Mouse (Mus musculus) spleen, adult 2 months (tissue): ENCODE measurements around the gene Meis2. TPM values are rescaled to one million over a fixed set of nuclear protein-coding genes. Genes with fewer than 3 reads are reported as not detected.

Experiments used
- DNase-seq, 2 experiments: peaks; one replicate each; pipeline versions ENCODE4 v3.0.0 to v3.0.0-alpha.2; 2012 to 2021; ENCODE audit warnings: low spot score in 2 of 2, low read depth in 1 of 2
- H3K27ac ChIP-seq: fragments of 200-500 bp; 2 replicates; pipeline ENCODE4 v1.5.1; 2012; ENCODE audit warnings: low read length, inconsistent platforms; ENCODE audit not compliant: insufficient read depth
- H3K27me3 ChIP-seq: fragments of 200-500 bp; 2 replicates; pipeline ENCODE4 v1.6.1; 2012; ENCODE audit warnings: mild to moderate bottlenecking, moderate library complexity, low read length, inconsistent platforms; ENCODE audit not compliant: control insufficient read depth, insufficient read depth
- H3K36me3 ChIP-seq: fragments of 200-500 bp; 2 replicates; pipeline ENCODE4 v1.6.1; 2012; ENCODE audit warnings: mild to moderate bottlenecking, low read length, inconsistent platforms; ENCODE audit not compliant: control insufficient read depth, insufficient read depth
- H3K4me1 ChIP-seq: fragments of 200-500 bp; 2 replicates; pipeline ENCODE4 v1.6.1; 2011; ENCODE audit warnings: inconsistent platforms; ENCODE audit not compliant: control insufficient read depth, insufficient read depth, insufficient read length
- H3K4me3 ChIP-seq: fragments of 200-500 bp; 2 replicates; pipeline ENCODE4 v1.5.1; 2011; ENCODE audit warnings: mild to moderate bottlenecking, inconsistent platforms; ENCODE audit not compliant: insufficient read depth, insufficient read length; ENCODE audit errors: extremely low read depth
- CTCF ChIP-seq: fragments of 200-500 bp; IDR thresholded peaks from 2 replicates; pipeline ENCODE4 v1.5.1; 2011; ENCODE audit warnings: mild to moderate bottlenecking, inconsistent platforms; ENCODE audit not compliant: insufficient read depth, insufficient read length, insufficient replicate concordance; ENCODE audit errors: extremely low read depth
- POLR2A ChIP-seq: fragments of 200-500 bp; IDR thresholded peaks from 2 replicates; pipeline ENCODE4 v1.6.1; 2011; ENCODE audit warnings: low read depth, low read length, inconsistent platforms
- WGBS: fragments of 180-500 bp; shearing (Covaris S2); methylation state at CpG from one replicate; pipeline ENCODE4 v1.1.7; 2018; 5-methylcytosine and 5-hydroxymethylcytosine counted together
- polyA plus RNA-seq: library from polyadenylated mRNA; depleted of rRNA; stranded (reverse); fragments of >200 nt; gene quantifications from 2 replicates; pipeline ENCODE4 v1.2.3, GENCODE M21; 2012

Gene Meis2
- polyA plus RNA-seq, 1 experiment: 3.2 TPM

DNA sequence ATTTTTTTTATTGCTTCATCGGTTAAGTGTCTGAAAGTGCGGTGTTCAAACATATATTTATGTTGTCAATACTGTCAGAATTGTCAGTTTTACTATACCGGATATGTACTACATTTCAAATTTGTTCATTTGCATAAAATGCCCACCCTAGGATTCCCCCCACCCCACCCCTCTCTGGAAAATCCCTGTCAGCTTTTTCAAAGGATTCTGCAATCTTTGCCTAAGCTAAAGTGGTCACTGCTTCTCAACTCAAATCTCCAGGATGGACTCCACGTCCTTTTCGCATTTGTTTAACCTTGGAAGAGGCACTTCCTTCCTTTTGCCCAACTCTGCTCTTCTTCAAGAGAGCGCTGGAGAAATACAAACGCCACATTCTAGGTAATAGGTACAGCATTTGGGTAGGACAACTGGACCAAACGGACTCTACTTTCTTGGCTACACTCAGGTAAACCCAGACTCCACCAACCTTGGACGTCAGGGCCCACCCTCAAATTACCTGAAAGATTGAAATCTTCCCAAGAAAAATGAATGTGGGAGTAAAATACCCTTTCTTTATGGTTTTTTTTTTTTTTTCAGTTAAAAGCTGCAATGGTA lies 7.8 kb upstream of the Meis2 start:
- DNase-seq: no peak
- 36% methylated on average over 9 of the region's 9 CpGs for WGBS
- no peak for TF ChIP-seq CTCF
- H3K27me3 ChIP-seq: peaks cover 11% of the 10 kb centered on the region
- no peaks in the 10 kb centered on the region for H3K36me3 ChIP-seq
- no peak overlapping the region for H3K27ac ChIP-seq
- H3K4me3 ChIP-seq: no peak overlapping the region
- H3K4me1 ChIP-seq: no peaks in the 10 kb centered on the region

DNA sequence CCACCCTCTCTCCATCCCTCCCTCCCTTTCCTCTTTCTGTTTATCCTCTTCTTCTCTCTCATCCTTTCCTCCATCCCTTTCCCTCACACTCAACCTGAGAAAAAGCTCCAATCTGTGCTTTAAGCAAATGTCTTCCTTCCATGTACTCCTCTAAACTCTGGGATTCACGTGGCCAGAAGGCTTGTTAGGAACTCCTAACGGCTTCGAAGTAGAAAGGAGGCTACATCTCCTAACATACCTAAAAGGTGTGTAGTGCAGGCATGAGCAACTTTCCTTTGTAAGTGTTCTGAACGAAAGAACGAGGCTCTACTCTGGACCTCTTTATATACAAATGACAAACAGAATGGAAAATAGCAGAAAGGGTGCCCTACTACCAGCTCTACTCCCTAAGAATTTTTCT lies 7.1 kb upstream of the Meis2 start:
- Histone ChIP-seq H3K36me3 (no peaks in the 10 kb centered on the region), H3K27me3 (peaks cover 12% of the 10 kb centered on the region), H3K4me1 (no peaks in the 10 kb centered on the region), H3K4me3 (no peak overlapping the region), H3K27ac (no peak overlapping the region)
- TF ChIP-seq CTCF (no peak), POLR2A (no peak)
- DNase-seq: no peak
- 20% methylated on average over 5 of the region's 5 CpGs for WGBS

DNA sequence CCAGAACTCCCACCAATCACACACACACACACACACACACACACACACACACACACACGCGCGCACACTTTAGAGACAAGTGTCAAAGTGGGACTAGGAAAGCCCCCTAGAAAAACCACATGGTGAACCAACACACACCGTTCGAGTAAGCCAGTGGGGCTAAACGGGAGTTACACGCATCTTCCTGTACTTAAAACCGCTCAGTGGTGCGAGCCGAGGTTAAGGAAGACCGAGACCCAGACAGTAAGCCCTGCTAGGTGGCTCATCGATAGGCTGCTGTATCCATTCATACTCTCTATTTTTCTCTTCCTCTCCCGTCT lies 6.6 kb upstream of the Meis2 start:
- H3K36me3 ChIP-seq: no peaks in the 10 kb centered on the region
- H3K4me1 ChIP-seq: no peaks in the 10 kb centered on the region
- H3K27me3 ChIP-seq: peaks cover 13% of the 10 kb centered on the region
- H3K4me3 ChIP-seq: no peak overlapping the region
- H3K27ac ChIP-seq: no peak overlapping the region
- no peak for DNase-seq
- WGBS: 6% methylated on average over 13 of the region's 13 CpGs
- TF ChIP-seq POLR2A: no peak
- no peak for TF ChIP-seq CTCF

DNA sequence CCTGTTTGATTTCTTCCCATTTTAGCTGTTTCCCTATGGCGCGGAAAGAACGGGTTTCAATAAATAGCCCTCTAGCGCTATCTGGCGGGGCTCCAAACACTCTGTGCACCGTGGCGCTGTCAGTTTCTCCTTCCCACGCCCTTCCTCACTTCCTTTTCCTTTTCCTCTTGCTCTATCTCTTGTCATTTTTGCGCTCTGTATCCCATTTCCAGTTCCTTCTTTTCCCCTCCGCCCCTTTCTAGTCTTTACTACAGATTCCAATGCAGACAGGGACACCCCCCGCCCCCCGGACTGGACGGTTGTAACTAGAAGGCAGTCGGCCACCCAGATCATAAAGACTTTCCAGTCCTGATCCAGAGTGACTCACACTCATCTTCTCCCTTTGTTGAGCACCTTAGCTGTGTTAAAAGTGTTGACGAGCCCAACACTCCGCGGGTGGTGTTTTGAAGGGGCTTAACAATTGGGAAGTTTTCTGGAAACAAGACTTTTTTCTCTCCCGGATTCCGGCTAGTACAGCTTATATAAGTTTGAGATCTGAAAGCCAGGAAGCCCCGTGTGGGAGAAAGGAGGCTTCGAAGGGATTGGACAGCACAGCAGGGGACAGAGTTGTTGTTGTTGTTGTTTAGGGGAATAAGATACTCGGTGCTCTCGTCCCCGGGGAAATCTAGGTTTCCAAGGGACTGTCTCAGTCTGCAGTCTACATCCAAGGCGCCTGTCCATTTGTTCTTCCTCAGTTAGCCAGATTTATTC lies 6.1 kb upstream of the Meis2 start:
- peak overlapping the region; percentile 4; the same call in 1 of the 2 replicates for H3K4me3 ChIP-seq
- 6% methylated on average over 25 of the region's 25 CpGs for WGBS
- no peak for DNase-seq
- no peak for TF ChIP-seq POLR2A
- TF ChIP-seq CTCF: no peak
- peaks cover 13% of the 10 kb centered on the region for H3K27me3 ChIP-seq
- H3K36me3 ChIP-seq: no peaks in the 10 kb centered on the region
- no peaks in the 10 kb centered on the region for H3K4me1 ChIP-seq
- H3K27ac ChIP-seq: no peak overlapping the region

DNA sequence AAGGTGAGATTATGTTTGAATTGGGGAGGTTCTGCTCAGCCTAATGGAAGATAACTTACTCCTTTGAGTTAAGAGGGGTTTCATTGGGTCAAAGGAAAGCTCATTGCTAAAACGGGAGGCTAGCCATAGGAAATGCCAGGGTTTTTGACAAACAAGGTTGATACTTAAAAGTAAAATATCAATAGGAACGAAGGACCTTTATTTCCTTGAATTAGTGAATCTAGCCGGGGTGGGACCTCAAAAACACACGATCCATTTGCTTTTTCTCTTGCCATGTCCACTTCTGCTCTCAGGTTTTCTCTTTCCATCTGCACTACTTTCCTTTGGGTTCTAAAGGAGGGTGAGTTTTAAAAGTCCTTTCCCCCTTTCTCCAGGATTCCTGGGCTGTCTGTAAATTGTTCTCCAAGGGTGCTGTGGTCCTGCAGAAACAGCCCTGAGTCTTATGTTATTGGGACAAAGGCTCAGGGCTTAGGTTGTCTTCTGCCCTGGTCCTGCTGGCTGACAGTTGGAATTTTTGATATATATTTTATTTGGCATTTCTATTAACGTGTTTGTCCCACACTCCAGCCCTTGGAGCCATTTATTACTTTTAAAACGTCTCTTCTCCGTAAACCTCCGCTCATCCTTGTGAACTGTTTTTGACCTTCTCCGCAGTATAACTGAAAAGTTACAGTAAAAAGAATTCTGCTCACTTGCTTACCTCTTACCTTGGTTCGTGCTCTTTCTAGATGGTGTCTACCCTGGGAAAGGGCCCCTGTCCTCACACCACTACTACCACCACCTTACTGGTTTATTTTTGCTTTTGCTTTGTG lies 5.2 kb upstream of the Meis2 start:
- H3K4me1 ChIP-seq: no peaks in the 10 kb centered on the region
- TF ChIP-seq POLR2A (no peak), CTCF (no peak)
- peaks cover 13% of the 10 kb centered on the region for H3K27me3 ChIP-seq
- WGBS: 43% methylated on average over 10 of the region's 10 CpGs
- no peak overlapping the region for H3K4me3 ChIP-seq
- H3K27ac ChIP-seq: no peak overlapping the region
- H3K36me3 ChIP-seq: no peaks in the 10 kb centered on the region
- no peak for DNase-seq

DNA sequence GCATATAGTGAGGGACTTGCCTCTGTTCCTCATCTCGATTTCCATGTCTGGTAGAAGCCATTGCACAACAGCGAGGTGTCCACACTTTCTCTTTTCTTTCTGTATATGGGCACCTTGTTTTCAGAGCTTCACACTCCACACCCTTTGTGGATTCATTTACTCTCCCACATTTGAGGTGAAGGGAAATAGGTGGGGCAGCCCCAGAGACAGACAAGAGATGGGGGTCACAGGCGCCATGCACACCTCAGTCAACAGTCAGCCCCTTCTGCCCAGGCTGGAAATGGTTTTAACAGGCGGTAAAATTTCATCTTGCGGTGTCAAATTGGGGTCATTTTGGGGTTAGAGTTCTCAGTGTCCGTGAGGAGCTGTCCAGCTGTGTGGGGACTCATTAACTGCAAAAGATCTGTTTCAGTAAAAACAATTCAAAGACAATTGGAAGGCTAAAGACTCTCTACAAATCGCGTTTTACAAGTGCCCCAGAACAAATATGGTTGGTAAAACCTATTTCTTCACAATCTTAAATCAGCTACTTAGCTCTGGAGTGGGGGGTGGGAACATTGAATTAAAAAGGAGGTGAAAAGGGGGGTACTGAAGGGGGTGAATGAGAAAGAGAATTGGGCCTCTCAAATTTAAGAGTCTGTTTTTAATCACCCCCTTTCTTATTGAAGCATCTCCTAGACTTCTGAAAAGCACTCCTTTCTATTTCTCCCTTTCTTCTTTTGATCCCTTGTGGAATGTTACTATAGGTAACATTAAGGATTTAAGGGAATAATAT lies 4.0 kb upstream of the Meis2 start:
- no peak overlapping the region for H3K4me3 ChIP-seq
- no peak for DNase-seq
- TF ChIP-seq CTCF (no peak), POLR2A (no peak)
- no peaks in the 10 kb centered on the region for H3K36me3 ChIP-seq
- 49% methylated on average over 8 of the region's 8 CpGs for WGBS
- H3K27me3 ChIP-seq: peaks cover 9% of the 10 kb centered on the region
- H3K4me1 ChIP-seq: no peaks in the 10 kb centered on the region
- no peak overlapping the region for H3K27ac ChIP-seq
